Mouse (Mus musculus) megakaryocyte, embryonic 14.5 days (primary cell): ENCODE measurements around the gene Dclk2.

ENCODE experiments used
- FLI1 ChIP-seq: IDR thresholded peaks from 2 replicates; pipeline ENCODE4 v1.6.1; 2012; ENCODE audit warnings: low read length, inconsistent platforms, mixed read lengths
- GATA1 ChIP-seq: IDR thresholded peaks from 3 replicates; pipeline ENCODE4 v1.6.1; 2012; ENCODE audit warnings: mixed read lengths, low read length, inconsistent platforms, borderline replicate concordance

- TF ChIP-seq FLI1 (no peak), GATA1 (no peak)
Observed at GRCm38 (mm10) chr3:86758727-86759126, 161.9 kb downstream of the Dclk2 start.
